Mouse (Mus musculus) adrenal gland, adult 18-20 months (tissue): ENCODE results near the gene Cinp. TPM values are rescaled to one million over a fixed set of nuclear protein-coding genes. Genes with fewer than 3 reads are reported as not detected.

ENCODE experiments used
- DNase-seq, 2 experiments: peaks; one replicate each; pipeline ENCODE4 v3.0.0; 2021 to 2022; ENCODE audit warnings: low spot score in 2 of 2
- long read RNA-seq, 2 experiments: library from polyadenylated mRNA; stranded (forward); transcript quantifications; one replicate each; pipeline ENCODE4 v2.0.0; 2021
- total RNA-seq, 2 experiments: library from RNA; stranded (reverse); gene quantifications; 1 replicate in 1 of 2; 2 replicates in 1 of 2; pipeline ENCODE4 v1.2.3; 2021

The Cinp gene
- 10 to 100 TPM; 36.2 to 40.4 TPM for total RNA-seq
- long read RNA-seq, experiment 1, transcript Cinp-201 (5 exons, 2,029 nt), result major isoform, 13 of 18 reads
- long read RNA-seq, experiment 1, partial matches to known transcripts, result 0 of 18 reads
- long read RNA-seq, experiment 1, other reads (novel, unspliced or antisense), result 3 of 18 reads
- long read RNA-seq, experiment 2, transcript Cinp-201 (5 exons, 2,029 nt), result major isoform, 26 of 38 reads
- long read RNA-seq, experiment 2, partial matches to known transcripts, result 3 of 38 reads
- long read RNA-seq, experiment 2, other reads (novel, unspliced or antisense), result 5 of 38 reads

DNA sequence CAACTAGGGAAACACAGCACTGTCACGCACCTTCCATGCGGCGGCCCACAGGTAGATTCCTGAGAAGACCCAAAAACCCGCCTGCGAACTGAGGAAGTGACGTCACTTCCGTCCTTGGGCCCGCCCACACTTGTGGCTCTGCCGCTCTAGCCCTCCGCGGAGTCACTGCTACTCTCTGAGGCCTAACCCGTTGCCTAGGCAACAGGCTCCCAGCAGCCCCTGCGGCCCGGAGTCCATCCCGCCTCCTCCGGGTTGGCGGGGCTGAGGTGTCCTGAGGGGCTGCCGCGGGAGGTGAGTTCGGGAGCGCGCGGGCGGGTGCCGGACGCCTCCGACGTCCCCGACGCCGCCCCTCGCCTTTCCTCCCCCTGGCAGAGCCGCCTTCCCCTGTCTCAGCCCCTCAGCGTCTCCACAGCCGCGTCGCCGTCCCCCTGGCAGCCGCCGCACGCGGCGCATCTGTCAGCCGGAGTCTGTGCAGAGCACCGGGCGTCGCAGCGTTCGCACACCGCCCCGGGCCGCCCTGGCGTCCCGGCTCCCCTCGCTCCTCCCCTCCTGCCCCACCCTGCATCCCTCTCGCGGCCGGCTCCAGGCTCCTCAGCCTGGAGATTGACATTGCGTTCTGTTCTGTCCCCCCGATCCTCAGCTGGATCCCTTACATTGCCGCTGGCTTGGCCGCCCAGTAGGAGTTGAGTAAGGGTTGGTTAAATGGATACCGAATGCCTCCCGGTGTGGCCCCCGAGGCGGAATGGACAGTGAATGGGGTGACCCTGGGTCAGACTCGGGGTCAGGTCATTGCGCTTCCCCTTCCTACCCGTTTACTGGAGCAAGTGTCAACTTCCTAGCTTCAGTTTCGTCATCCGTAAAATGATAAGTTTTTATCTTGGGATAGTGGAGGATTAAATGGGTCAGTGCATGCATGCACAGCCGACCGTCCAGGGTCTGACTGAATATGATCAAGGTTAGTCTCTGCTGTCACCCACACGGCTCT, at the start of gene Cinp, which contains the start of gene Tecpr2:
Gene Cinp, minus strand, starts transcription at position 110 of the 985 bp plus-strand sequence.
Gene Tecpr2, plus strand, starts transcription at position 229 of the 985 bp plus-strand sequence.
- peak; percentile 88 to 90 for DNase-seq

DNA sequence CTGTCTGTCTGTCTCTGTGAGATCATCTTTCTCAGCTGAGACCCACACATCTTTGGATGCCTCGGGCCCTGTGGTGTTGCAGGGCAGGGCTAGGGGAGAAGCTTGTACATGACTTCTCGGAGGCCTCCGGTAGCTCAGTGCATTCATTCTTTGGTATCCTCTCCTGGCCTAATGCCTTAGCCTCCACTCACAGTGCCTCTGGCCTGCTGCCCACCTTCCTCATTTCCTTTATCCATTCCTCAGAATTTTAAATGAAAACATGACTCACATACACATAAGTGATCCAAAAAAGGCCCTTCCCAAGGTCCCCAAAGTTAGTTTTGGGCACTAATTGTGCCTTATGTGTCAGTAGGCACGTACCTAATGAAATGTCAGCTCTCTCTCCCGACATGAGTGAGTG, 48.6 kb upstream of the Cinp start:
- peak in 1 of 2 experiments; percentile 50 for DNase-seq

DNA sequence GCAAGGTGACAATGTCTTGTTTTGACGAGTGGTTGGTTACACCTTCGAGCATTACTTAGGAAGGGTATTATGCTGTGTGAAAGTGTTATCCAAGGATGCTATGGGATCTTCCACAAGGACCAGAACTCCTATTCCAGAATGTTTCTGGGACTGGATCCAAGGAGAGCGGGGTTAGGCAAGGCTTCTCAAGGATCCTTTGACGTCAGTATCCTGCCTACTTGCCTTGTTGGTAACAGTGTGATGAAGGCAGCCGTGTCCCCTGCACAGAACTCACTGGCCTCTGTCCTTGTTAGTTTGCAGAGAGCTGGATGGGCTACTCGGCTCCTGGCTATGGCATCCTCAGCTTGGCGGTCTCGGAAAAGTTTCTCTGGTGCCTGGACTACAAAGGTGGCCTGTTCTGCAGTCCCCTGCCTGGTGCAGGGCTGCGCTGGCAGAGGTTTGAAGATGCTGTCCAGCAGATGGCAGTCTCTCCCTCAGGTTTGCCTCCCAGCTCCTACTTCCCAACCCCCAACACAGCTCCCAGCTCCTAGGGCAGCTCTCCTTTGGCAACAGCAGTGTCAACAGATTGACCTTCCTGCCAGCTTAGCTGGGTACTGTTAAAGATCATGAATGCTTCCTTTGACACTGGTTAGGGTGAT, 47.2 kb upstream of the Cinp start:
- peak; percentile 73 to 82 for DNase-seq

DNA sequence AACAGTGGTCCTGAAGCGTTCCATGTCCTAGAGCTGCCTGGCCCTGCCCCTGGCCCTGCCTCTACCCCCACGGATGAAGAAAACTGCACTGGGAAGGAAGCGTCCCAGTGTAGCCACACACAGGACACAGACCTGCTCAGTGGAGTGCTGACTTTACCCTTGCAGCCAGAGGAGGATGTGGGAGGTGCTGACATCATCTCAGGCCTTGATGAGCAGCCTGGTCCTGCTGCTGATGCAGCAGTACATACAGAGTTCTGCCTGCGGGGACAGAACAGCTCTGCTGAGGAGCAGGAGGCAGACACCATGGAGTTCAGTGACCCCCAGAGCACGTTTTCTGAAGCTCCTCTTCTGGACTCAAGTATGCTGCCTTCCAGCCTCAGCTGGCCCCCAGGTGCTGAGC, 43.9 kb upstream of the Cinp start:
- no peak for DNase-seq

DNA sequence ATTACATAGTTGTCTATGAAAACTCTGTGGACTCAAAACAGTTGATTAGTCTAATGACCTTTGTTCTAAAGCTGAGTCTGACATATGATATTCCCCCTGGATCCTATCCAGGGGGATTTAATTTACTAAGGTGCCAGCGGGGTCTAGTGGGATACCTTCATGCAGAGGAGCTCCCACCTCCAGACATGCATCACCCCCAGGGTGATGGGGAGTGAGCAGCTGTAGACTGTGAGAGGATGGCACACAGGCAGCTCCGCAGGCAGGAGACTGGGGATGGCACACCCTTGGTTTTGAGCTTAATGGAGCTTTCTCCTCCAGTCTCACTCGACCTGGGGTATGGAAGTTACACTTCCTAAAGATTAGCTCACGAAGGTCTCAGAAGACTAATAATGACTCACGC, 32.6 kb upstream of the Cinp start:
- DNase-seq, result no peak

DNA sequence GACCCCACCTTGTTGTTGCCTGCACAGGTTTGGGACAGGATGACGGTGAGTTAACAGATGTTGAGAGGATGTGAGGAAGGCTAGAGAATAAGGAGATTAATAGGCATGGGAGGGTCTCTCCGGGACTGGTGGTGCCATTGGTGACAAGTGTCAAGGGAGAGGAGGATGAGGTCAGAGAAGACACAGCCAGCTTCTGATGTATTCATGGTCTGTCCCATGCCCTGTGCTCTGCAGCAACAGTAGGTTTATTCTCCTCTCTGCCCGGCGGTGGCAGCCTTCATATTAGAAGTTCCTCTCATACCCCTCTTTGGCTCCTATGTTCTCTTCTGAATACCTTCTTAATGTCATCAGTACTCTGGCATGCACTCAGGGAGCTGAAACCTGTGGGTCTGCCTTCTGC, 31.3 kb upstream of the Cinp start:
- no peak for DNase-seq

DNA sequence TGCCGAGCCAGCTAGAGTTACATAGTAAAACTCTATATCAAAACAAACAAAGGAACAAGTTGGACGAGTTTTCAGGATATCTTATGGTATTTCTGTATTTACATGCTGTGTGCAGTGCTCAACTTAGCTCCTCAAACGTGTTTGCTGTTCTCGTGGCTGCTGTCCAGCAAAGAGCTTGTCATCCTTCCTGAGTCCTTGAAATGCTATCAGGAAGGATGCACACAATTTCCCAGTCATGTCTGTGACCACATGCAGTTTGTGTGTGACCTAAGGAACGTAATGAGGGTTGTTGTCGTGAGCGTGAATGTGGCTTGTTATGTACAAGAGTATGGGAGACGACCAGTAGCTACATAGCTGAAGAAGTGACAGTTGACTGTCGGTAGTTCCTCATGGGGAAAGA, 26.8 kb upstream of the Cinp start:
- DNase-seq, result peak in 1 of 2 experiments; percentile 23

DNA sequence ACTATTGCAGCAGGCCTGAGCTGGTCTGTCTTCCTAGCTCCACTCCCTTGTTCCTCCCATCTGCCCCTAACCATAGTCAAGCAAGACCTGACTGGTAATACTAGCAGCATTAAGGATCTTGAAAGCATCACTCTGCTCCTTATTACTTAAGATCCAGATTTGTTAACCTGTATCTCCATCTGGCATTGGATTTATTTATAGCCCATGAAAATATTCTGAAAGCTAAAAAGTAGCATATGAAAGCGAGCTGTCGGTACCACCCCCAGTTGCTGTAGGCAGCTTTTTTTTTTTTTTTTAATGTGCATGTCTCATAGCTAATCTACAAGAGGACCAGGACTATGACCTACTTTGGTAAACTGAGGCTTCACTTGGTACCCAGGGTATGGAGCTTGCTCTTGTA, 21.0 kb upstream of the Cinp start:
- DNase-seq, result no peak

DNA sequence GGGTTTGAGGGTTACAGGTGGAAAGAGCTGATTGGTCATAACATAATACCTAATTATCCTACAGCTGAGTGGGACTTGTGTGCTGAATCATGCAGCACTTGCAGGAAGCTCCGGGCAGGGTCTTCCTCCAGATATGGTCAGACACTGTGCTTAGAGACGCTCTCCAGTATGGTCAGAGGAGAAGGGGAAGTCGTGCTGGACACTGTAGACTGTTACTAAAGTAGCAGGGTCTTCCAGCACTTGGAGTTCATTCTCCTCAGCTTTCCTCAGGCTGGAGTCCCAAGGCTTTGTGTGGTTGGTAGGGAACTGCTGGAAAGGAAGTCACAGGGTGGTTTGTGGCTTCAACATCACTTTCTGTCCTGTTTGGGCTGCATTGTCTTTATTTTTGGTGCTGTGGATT, 18.9 kb upstream of the Cinp start:
- no peak for DNase-seq

DNA sequence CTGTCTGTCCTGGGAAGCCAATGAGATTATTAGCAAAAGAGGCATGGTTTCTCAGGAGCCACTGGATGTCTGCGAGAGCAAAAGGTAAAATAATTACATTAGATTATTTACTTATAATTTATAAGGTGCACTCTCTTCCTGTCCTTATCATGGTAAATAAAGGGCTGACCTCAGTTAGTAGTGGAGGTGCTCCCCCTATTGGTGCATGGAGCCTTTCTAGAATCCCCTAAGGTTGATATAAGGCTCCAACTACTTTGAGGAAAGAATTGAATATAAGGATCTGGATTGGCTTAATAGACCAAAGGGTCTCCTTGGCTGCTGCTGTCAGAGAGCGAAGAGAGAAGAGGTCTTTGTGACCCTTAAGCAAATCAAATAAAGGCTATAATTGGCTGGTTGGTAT, 14.6 kb upstream of the Cinp start:
- DNase-seq, result peak in 1 of 2 experiments; percentile 33

DNA sequence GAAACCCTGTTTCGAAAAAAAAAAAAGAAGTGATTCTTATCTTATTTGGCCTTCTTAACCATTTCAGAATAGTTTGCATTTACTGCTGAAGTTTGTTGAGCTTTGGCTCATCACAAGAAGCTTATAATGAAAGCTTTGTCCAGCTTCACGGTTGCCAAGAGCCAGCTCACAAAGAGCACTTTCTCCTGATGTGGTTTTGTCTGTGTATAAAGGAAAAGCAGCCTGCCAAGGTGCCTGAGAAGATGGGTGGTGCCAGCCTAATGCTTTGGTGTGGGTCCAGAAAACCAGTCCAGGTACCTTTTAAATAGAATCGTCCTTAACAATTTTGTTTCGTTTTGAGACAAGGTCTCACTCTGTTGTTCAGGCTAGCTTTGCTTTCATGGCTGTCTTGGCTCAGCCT, 13.2 kb upstream of the Cinp start:
- no peak for DNase-seq

DNA sequence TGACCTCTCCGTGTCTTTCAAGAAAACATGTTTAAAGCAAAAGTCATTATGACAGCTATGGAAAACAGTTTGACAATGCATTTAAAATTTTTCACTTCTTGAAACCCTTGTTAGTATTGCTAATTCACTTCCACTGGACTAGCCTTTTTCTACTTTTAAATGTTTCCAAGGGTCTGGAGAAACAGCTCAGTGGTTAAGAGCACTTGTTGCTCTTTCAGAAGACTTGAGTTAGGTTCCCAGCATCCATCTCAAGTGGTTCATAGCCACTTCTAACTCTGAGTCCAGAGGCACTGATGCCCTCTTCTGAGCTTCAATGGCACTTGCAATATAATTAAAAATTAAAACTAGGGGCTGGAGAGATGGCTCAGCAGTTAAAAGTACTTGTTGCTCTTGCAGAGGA, 2.9 kb upstream of the Cinp start:
- no peak for DNase-seq

DNA sequence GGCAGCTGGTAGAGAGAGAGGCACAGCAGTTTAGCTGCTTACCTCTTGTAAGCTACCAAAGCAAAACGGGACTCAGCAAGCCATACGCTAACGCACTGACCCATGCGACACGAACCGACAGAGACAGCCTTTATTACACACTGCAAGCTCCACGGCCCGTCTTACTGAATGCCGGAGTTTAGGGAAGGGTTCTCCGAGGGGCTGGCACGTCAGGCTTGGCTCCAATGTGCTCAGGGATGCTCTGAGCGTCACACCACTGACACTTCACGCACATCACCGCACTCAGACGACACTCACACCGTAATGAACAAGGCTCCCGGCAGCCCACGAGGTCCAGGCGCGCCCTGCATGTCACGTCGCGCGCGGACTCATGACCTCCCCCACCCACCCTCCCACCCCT, 339 bp downstream of the Cinp start:
- no peak for DNase-seq

DNA sequence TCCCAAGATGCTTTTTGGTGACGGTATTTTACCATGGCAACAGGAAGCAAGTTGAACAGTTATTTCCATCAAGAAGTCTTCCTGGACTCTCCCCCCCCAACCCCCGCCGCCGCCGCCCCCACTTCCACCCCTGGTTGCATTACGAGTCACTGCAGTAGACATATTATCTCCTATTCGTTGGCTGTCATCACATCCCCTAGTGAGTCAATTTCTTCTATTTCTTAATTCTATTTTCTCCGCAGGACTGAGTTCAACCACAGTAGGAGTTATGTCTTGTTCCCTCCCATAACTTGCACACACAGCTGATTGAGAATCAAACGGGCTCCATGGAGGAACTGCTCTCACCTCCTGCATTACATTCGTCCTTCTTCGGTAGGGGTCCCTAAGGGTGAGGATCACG, 839 bp downstream of the Cinp start:
- no peak for DNase-seq

DNA sequence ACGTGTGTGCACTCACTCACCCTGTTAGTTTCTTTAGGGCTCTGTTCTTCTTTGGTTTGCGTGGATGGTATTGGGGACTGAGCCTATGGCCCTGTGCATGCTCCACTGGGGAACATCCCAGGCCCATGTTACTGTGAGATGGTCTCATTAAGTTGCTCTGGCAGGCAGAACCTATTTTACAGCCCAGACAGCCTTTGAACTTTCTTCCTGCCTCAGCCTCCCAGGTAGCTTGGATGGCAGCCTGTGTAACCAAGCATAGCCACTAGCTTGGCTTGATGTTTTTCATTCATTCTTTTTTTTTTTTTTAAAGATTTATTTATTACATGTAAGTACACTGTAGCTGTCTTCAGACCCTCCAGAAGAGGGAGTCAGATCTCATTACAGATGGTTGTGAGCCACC, 3.7 kb downstream of the Cinp start:
- no peak for DNase-seq

DNA sequence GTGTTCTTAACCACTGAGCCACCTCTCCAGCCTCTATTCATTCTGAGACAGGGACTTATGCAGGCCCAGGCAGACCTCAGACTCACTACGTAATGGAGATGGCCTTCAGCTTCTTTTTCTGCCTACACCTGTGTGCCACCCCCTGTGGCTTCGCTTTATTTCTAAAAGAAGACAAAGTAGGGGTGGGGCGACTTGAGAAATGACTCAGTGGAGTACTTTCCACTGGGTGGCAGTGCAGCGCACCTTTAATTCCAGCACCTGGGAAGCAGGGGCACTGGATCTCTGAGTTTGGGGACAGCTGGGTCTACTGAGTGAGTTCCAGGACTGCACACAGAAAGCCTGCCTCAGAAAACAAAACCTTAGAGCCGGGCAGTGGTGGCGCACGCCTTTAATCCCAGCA, 6.7 kb downstream of the Cinp start:
- no peak for DNase-seq

DNA sequence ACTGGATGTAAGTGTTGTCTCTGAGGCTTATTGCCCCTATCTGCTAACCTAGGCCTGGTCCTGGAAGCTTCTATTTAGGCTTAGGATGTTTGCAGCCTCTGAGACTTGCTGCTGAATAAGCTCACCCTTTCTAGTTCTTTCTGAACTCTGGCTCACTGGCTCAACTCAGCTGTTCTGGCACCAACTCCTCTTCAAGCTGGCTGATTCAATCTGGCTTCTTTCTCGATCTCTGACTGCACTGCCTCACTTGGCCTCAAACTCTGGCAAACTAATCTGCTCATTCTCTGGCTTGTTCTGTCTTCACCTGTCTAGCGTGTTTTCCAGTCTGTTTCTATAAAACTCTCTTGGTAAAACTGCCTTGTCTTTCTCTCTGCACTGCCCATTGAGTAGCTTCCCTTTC, 13.6 kb downstream of the Cinp start:
- no peak for DNase-seq

DNA sequence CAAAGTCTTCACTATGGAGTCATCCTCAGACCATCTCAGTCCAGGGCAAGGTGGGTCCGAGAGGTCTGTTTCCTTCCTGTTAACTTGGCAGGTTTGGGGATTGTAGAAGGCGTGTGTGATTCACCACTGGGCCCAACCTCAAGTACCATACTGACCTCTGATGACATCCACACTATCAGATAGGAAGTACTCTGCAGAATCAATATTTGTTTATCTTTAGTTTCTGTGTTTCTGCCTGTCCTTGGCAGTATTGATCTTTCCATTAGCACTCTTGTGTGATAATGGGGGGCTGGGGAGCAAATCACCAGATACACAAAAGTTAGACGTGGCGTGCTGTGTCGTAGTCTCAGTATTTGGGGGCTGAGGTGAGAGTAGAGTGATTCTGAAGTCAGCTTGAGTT, 17.7 kb downstream of the Cinp start:
- no peak for DNase-seq

DNA sequence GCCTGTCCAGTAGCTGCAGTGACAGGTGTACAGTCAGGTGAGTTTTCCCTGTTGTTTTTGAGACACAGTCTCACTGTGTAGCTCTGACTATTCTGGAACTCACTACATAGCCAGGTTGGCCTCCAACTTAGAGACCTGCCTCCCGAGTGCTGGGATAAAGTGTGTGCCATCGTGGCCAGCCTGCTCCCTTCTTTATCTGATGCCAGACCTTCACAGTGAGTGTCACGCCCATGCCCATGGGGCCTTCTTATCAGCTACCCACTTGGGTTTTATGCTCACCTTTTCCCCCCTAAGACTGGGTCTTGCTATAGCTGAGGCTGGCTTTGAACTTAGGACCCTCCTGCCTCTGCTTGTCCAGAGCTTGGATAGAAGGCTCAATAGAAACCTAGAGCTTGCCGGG, 18.8 kb downstream of the Cinp start:
- DNase-seq, result no peak

DNA sequence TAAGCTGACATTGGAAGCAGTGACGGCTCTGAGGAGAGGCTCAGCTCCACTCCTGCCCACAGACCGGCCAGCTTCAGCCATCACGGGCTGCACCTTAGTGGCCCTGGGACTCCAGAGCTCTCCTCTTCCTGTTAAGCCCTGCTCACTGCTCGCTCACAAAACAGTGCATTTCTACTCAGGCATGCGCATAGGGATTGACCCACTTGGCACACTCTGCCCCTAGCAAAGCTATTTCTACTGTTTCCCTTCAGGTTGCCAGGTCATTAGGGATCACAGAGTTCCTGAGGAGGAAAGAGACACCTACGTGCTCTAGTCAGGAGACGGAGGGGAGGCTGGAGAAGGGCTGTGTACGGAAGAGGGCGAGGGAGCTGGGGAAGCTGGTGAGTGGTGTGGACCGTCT, 23.0 kb downstream of the Cinp start:
- no peak for DNase-seq

DNA sequence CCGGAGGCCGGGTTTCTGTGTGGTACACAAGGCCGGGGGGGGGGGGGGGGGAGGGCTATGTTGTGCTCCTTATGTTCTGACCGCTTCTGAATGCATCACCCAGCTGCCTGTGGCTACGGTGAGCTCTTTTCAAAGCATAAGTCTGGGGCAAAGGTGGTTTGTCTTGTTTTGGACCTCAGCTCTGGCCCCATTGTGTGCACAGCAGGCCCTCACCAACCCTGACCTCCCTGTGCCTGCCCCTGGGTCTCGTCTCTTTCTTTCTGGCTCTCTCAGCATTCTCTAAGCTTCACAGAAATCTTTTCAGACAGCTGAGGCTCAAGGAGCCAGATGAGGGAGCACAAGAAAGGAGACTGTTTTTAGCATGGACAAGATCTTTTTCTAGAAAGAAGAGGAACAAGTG, 23.4 kb downstream of the Cinp start:
- DNase-seq, result no peak

DNA sequence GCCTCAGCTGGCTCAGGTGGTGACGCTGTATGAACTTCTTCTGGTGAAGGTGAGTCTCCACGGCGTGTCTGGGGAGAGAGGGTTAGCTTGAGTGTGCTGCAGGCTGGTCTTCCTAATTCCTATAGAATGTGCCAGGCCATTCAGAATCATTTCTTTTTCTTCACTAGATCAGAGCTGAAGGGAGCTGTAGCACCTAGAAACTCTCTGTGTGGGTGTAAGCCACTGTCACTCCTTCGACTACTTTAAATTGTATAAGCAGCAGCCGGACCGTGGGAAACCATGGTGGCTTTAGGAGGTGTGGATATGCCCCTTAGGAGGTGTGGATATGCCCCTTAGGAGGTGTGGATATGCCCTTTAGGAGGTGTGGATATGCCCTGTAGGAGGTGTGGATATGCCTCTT, 24.9 kb downstream of the Cinp start:
- DNase-seq, result no peak
